Mouse (Mus musculus): ENCODE results near the gene Fam151b.

DNA sequence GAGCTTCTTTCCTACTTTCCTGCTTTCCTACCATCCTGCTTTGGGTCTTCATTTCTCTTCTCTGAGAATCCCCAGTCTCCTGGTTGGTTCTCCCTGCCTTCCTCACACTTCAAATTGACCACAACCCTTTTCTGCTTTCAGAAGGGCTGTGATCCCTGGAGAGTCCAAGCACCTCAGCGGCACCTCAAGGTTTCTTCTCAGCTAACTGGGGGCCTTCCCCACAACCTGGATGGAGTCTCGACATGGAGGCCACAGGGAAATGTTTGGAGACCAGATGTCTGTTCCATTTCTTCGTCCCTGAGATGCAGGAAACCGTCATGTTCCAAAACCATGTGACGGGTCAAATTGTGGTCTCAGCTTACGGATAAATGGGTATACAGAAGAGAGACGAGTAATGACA lies 36.9 kb downstream of the Fam151b start:
- no peak for TF ChIP-seq CTCF (IDR thresholded peaks at IDR 0.05)
- TF ChIP-seq POLR2A (IDR thresholded peaks at IDR 0.05; ENCODE audit: insufficient read depth, low read depth, low read length): no peak
